Mouse (Mus musculus) cortical plate, adult 2 months (tissue): ENCODE measurements around the gene Cpa2.

Experiments
- CTCF ChIP-seq: fragments of 200-500 bp; IDR thresholded peaks from 2 replicates; pipeline ENCODE4 v1.5.1; 2011; ENCODE audit warnings: mild to moderate bottlenecking, control low read depth, low read length; ENCODE audit not compliant: insufficient read depth; ENCODE audit errors: extremely low read depth
- POLR2A ChIP-seq: fragments of 200-500 bp; IDR thresholded peaks from 2 replicates; pipeline ENCODE4 v1.6.1; 2011; ENCODE audit warnings: mild to moderate bottlenecking, low read length, control low read depth; ENCODE audit not compliant: insufficient read depth; ENCODE audit errors: extremely low read depth

DNA sequence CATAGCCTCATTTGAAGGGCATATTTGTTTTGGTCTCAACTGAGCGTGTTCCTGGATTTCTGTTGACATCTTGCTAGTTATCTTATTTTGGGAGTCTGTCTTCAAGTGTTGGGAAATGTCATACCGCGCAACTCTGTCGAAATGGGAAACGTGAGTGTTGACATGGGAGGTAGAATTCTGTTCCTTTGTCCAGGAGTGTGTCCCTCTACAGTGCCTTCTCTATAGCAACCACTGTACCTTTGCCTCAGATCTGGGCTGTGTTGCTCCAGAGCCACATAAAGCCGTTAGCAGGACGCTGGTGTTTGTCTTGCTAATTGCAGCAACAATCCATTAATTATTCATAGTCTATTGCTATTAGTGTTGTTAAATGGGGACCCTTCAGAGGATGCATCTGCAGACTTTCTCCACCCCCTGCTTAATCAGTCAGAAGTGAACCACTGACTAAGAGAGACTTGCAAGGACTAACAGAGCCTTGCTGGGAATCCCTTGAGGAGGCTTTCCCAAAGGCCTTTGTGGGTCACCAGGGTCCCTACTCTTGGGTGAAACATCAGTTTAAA, 45.6 kb downstream of the Cpa2 start:
- no peak for TF ChIP-seq POLR2A
- TF ChIP-seq CTCF, result no peak
